20 mouse cellular contexts compared by ENCODE assay signal in the genomic region with DNA sequence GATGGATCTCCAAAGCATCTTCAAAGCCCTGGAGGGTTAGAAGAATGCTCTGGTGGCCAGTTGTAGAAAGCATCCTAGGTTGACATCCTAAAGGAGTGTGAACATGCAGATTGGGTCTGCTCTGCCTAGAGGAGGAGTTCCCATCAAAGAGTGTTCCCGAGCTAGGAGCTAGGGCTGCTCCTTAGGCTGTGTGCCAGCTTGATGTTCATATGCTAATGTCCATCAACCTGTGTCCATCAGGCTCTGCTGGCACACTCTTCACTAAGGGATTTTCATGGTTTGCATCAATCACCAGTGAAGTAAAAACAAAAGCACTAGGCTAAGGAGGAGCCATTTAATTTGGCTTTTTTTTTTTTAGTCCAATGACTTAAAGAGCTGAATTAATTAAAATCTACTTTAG. TPM values are rescaled to one million over a fixed set of nuclear protein-coding genes. Genes with fewer than 3 reads are reported as not detected.
"Had no signal": no experiment of that assay in that cellular context is flagged by ENCODE, and none has a peak within 500 bp of the region (broad histone marks: within the 10 kb centered on the region; RNA-seq: fewer than 3 reads in every experiment).

No protein-coding gene starts in this region.

- H3K4me1 ChIP-seq: midbrain, embryonic 10.5 days; midbrain, embryonic 12.5 days; neural tube, embryonic 13.5 days; neural tube, embryonic 15.5 days had no signal

- H3K27ac ChIP-seq: midbrain, embryonic 10.5 days; midbrain, embryonic 12.5 days; neural tube, embryonic 13.5 days; neural tube, embryonic 15.5 days had no signal

- DNase-seq: lung, adult 18-20 months; lung, embryonic 14.5 days; lung, postnatal 10 days; lung, postnatal 4 days; midbrain, embryonic 14.5 days; retina, postnatal 1 day; right cerebral cortex, adult 18-20 months; right cerebral cortex, postnatal 25 days; right cerebral cortex, postnatal 4 days; spleen, adult 18-20 months; thymus, adult 18-20 months; thymus, postnatal 14 days; thymus, postnatal 36 days had no signal

- H3K9me3 ChIP-seq: midbrain, embryonic 10.5 days; midbrain, embryonic 12.5 days; neural tube, embryonic 13.5 days; neural tube, embryonic 15.5 days had no signal

- H3K27me3 ChIP-seq: midbrain, embryonic 12.5 days; neural tube, embryonic 13.5 days; neural tube, embryonic 15.5 days had no signal

- H3K4me2 ChIP-seq: lung, embryonic 14.5 days; midbrain, embryonic 12.5 days; neural tube, embryonic 13.5 days; neural tube, embryonic 15.5 days had no signal

- H3K36me3 ChIP-seq: midbrain, embryonic 10.5 days; midbrain, embryonic 12.5 days; neural tube, embryonic 13.5 days; neural tube, embryonic 15.5 days had no signal

- H3K9ac ChIP-seq: lung, embryonic 14.5 days; midbrain, embryonic 12.5 days; neural tube, embryonic 13.5 days; neural tube, embryonic 15.5 days had no signal

- H3K4me3 ChIP-seq: midbrain, embryonic 10.5 days; midbrain, embryonic 12.5 days; myocyte; neural tube, embryonic 13.5 days; neural tube, embryonic 15.5 days had no signal

RNA-seq across cellular contexts. Expression of a gene that starts 42.2 kb away (rescaled TPM):
- total RNA-seq: megakaryocyte, adult 5-6 weeks; megakaryocyte-erythroid progenitor cell, adult 5-6 weeks had no signal
- polyA plus RNA-seq: myocyte had no signal
